Mouse (Mus musculus) bone marrow, adult 2 months (tissue): Measurements from ENCODE around the gene Defb30.

Experiments used
- CTCF ChIP-seq: fragments of 200-500 bp; IDR thresholded peaks from 2 replicates; pipeline ENCODE4 v1.5.1; 2011; ENCODE audit warnings: low read length, control low read depth; ENCODE audit not compliant: control insufficient read depth, insufficient read depth
- POLR2A ChIP-seq: fragments of 200-500 bp; IDR thresholded peaks from 2 replicates; pipeline ENCODE4 v1.6.1; 2011; ENCODE audit warnings: low read depth, mild to moderate bottlenecking, control low read depth, low read length, borderline replicate concordance; ENCODE audit not compliant: control insufficient read depth

DNA sequence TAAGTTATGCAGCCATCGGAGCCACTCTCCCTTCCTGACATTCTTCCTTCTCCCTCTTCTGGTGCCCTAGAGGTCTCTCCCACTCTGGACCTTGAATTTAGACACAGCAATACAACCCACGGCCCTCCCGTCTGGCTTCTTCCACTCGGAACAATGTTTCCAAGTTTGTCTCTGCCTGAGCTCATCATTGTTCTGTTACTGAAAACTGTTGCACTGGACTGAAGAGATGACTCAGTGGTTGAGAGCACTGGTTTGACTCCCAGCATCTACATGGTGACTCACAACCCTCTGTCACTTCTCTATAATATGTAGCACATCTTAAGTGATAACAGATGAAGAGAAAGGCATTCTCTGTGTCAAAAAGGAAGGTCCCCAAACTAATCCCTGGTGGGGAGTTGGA, 35.1 kb downstream of the Defb30 start:
- TF ChIP-seq CTCF (no peak), POLR2A (no peak)
